Mouse (Mus musculus) kidney, embryonic 14.5 days (tissue): ENCODE data around the gene Slc37a3. TPM values are rescaled to one million over a fixed set of nuclear protein-coding genes. Genes with fewer than 3 reads are reported as not detected.
"Not testable (repeated sequence)": the region's sequence is repeated elsewhere in the genome, so short reads cannot be mapped to it uniquely, and the experiment has no call there.

Experiments used
- ATAC-seq: fragments of 200-750 bp; cut with Nextera tagmentation; 2 replicates; pipeline ENCODE4 v1.8.0; 2017; ENCODE audit warnings: moderate number of reproducible peaks, mild to moderate bottlenecking, moderate TSS enrichment, moderate library complexity; ENCODE audit not compliant: low FRiP score, low TSS enrichment
- H3K27ac ChIP-seq: fragments of 300-500 bp; sonication (generic); 2 replicates; pipeline ENCODE4 v1.5.1; 2014; ENCODE audit warnings: low read depth, mild to moderate bottlenecking, low read length, moderate library complexity, mixed read lengths
- H3K27me3 ChIP-seq: fragments of 300-500 bp; sonication (generic); 2 replicates; pipeline ENCODE4 v1.6.1; 2014; ENCODE audit warnings: mild to moderate bottlenecking, low read length; ENCODE audit not compliant: control insufficient read depth, insufficient read depth
- H3K36me3 ChIP-seq: fragments of 300-500 bp; sonication (generic); 2 replicates; pipeline ENCODE4 v1.6.1; 2014; ENCODE audit warnings: low read length, mixed read lengths; ENCODE audit not compliant: control insufficient read depth, insufficient read depth
- H3K4me1 ChIP-seq: fragments of 300-500 bp; sonication (generic); 2 replicates; pipeline ENCODE4 v1.6.1; 2014; ENCODE audit warnings: low read length, mixed read lengths; ENCODE audit not compliant: control insufficient read depth, insufficient read depth
- H3K4me2 ChIP-seq: fragments of 300-500 bp; sonication (generic); replicated peaks from 2 replicates; pipeline ENCODE4 v1.6.1; 2014; ENCODE audit warnings: low read depth, mild to moderate bottlenecking, low read length
- H3K4me3 ChIP-seq: fragments of 300-500 bp; sonication (generic); 2 replicates; pipeline ENCODE4 v1.5.1; 2014; ENCODE audit warnings: mild to moderate bottlenecking, low read length
- H3K9ac ChIP-seq: fragments of 300-500 bp; sonication (generic); 2 replicates; pipeline ENCODE4 v1.6.1; 2014; ENCODE audit warnings: low read depth, mild to moderate bottlenecking, low read length, moderate library complexity
- H3K9me3 ChIP-seq: fragments of 300-500 bp; sonication (generic); 2 replicates; pipeline ENCODE4 v1.6.1; 2016; ENCODE audit warnings: low read length; ENCODE audit not compliant: control insufficient read depth
- WGBS: fragments of 180-500 bp; shearing (Covaris S2); extraction: QIAGEN DNeasy Blood & Tissue Kit; methylation state at CpG from one replicate; pipeline ENCODE4 v1.1.7; 2014; 5-methylcytosine and 5-hydroxymethylcytosine counted together
- polyA plus RNA-seq: library from polyadenylated mRNA; unstranded; fragments of >200 nt; fragmentation: Nextera tagmentation; extraction: Ambion mirVana; gene quantifications from 2 replicates; pipeline ENCODE4 v1.2.1, GENCODE M21; 2014

Slc37a3 gene
- polyA plus RNA-seq, 1 experiment from 2014 or later = 52.7 TPM

DNA sequence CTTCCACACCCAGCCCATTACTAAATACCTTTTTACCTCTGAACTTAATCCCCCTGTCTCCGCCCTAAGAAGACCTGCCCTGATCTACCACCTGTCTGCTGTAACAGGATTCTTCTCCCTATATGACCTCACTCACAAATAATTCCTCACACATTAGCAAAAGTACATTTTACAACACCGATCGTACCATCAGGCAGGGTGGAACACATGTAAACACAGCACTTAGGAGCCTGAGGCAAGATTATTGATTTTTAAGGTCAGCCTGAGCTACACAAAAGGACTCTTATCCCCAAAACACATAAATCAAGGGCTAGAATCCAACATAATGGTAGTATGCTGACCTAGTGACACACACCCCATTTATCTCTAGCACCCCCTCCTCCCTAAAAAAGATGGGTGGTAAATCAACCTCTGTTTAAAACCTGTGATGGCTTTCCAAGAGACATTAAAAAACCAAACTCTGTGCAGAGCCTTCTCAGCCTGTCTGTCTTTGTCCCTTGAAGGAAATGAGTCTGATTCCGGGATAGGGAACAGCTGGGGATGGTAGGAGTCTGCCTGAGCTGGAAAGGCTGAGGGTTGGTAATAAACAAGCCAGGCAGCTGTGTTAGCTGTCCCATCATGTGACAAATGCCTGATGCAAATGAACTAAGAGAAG is 4.0 kb downstream of the Slc37a3 start:
- Histone ChIP-seq H3K27ac (no peak overlapping the region), H3K9ac (no peak overlapping the region), H3K9me3 (no peaks in the 10 kb centered on the region), H3K4me3 (no peak overlapping the region), H3K4me2 (0 out of 2 replicates have a peak overlapping the region, but pooled peaks have one; percentile 15), H3K36me3 (peaks cover 5% of the 10 kb centered on the region; the same call in 1 of the 2 replicates), H3K4me1 (peaks cover 25% of the 10 kb centered on the region), H3K27me3 (no peaks in the 10 kb centered on the region)
- peak; percentile 56 for ATAC-seq
- 25% methylated on average over 4 of the region's 4 CpGs for WGBS

DNA sequence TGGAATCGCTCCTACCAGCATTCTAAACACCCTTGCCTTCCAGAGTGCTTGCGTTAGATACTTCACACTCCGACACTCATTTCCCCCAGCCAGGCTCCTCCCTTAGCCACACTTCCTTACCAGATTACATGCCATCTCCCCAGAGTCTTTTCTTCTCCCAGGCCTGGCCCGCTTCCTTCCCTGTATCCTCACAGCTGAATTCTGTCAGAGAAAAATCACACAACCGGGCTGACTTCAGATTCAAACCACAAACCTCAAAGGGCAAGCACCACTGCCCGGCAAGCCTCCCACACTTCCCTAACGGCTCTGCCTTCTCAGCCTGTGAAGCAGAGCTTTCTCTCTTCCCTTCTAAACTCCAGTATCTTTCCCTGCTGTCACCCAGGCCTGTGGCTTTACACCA is 4.7 kb downstream of the Slc37a3 start:
- H3K27me3 ChIP-seq = no peaks in the 10 kb centered on the region
- peaks cover 5% of the 10 kb centered on the region; the same call in 1 of the 2 replicates for H3K36me3 ChIP-seq
- ATAC-seq = peak; percentile 41; the same call in 1 of the 2 replicates
- no peak overlapping the region for H3K9ac ChIP-seq
- H3K4me3 ChIP-seq = no peak overlapping the region
- peaks cover 25% of the 10 kb centered on the region for H3K4me1 ChIP-seq
- peak overlapping the region; percentile 15; the same call in 1 of the 2 replicates for H3K4me2 ChIP-seq
- 15% methylated on average over 7 of the region's 7 CpGs for WGBS
- H3K27ac ChIP-seq = peak overlapping the region; percentile 66
- H3K9me3 ChIP-seq = no peaks in the 10 kb centered on the region

DNA sequence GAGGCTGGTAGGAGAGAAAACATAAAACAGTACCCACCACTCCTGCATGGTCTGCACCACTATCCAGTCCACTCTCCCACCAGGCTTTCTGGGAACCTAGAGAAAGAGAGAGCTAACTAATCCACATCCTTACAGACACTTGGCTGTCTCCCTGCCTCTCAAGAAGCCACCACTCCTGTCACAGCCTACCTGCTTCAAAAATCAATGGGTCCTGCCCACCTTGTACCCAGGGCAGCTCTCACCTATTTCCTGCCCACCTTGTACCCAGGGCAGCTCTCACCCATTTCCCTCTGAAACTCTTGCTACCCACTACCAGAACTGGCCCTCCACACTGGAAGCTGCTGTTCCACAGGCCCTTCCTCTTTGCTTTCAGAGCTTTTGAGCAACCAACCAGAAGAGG is 5.4 kb downstream of the Slc37a3 start:
- H3K36me3 ChIP-seq = peaks cover 5% of the 10 kb centered on the region; the same call in 1 of the 2 replicates
- ATAC-seq = no peak
- no peak overlapping the region for H3K27ac ChIP-seq
- peaks cover 25% of the 10 kb centered on the region for H3K4me1 ChIP-seq
- H3K4me2 ChIP-seq = no peak overlapping the region
- H3K9me3 ChIP-seq = no peaks in the 10 kb centered on the region
- H3K4me3 ChIP-seq = no peak overlapping the region
- no peaks in the 10 kb centered on the region for H3K27me3 ChIP-seq
- H3K9ac ChIP-seq = no peak overlapping the region

DNA sequence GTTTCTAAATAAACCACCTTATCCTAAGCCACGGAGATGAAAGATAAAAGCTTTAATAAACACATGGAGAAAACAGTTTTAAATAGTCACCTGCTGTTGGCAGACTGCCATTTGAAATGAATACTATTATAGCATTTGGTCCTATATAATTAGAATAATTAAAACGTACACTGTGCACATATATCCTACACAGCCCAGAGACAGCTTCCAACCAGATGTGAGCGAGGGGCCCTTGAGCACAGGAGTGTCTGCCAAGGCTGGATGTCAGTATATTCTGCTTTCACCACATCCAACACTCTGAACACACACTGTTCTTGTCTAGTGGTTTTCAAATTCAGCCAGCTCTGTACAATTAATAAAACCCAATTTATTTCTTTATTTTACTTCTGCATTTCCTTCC is 7.8 kb downstream of the Slc37a3 start:
- H3K27ac ChIP-seq = no peak overlapping the region
- no peak for ATAC-seq
- no peak overlapping the region for H3K4me3 ChIP-seq
- peaks cover 16% of the 10 kb centered on the region for H3K36me3 ChIP-seq
- H3K27me3 ChIP-seq = no peaks in the 10 kb centered on the region
- 80% methylated on average over 3 of the region's 3 CpGs for WGBS
- H3K4me1 ChIP-seq = peaks cover 18% of the 10 kb centered on the region
- no peaks in the 10 kb centered on the region for H3K9me3 ChIP-seq
- H3K4me2 ChIP-seq = no peak overlapping the region
- no peak overlapping the region for H3K9ac ChIP-seq

DNA sequence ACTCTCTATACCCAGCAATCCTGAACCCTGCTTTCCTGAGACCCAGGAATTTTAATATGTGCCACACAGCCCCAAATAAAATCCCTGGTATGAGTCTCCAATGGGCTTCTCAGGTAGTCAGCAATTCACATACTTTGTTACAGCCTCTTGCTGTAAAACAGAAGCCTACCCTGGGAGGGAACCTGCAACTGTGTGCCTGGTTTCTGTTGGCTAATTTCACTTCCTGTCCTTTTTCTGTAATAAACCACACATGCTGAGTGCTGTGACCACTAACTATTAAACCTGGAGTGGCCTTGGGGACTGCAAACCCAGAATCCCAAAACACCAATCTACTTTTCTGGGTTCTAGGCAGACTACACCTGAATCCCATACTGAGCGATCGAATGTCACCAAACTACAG is 14.8 kb downstream of the Slc37a3 start:
- H3K27me3 ChIP-seq = no peaks in the 10 kb centered on the region
- H3K4me2 ChIP-seq = no peak overlapping the region
- no peak overlapping the region for H3K9ac ChIP-seq
- no peaks in the 10 kb centered on the region for H3K9me3 ChIP-seq
- WGBS = 94% methylated on average over 2 of the region's 2 CpGs
- H3K36me3 ChIP-seq = peaks cover 39% of the 10 kb centered on the region
- H3K4me1 ChIP-seq = no peaks in the 10 kb centered on the region
- H3K27ac ChIP-seq = no peak overlapping the region
- H3K4me3 ChIP-seq = no peak overlapping the region
- ATAC-seq = no peak

DNA sequence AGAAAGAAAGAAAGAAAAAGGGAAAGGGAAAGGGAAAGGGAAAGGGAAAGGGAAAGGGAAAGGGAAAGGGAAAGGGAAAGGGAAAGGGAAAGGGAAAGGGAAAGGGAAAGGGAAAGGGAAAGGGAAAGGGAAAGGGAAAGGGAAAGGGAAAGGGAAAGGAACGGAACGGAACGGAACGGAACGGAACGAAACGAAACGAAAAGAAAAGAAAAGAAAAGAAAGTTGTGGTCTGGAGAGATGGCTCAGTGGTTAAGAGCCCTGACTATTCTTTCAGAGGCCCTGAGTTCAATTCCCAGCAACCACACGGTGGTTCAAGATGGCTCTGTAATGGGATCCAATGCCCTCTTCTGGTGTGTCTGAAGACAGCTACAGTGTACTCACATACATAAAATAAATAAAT is 18.3 kb downstream of the Slc37a3 start:
- not testable (repeated sequence) for ATAC-seq, H3K9me3 ChIP-seq, H3K27me3 ChIP-seq, H3K4me3 ChIP-seq, H3K9ac ChIP-seq, H3K4me1 ChIP-seq, H3K27ac ChIP-seq, H3K4me2 ChIP-seq
- H3K36me3 ChIP-seq = peaks cover 48% of the 10 kb centered on the region
- WGBS = 96% methylated on average over 9 of the region's 9 CpGs

DNA sequence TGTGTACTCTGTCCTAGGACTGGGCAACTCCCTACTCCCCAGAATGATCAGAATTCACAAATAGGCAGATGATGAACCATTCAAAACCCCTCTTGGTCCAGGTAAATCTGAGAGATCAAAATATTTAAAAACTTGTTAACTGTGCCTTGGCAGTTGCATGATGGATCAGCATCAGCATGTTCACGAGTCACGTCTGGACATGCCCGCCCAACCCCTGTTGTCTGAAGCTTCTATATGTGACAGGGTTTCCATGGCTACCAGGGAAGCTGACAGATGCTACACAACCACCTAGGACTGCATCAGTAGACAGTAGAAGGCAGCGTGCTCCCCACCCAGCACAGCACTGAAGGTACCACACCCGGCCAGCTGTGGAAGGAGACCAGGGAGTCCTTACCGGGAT is 28.5 kb downstream of the Slc37a3 start:
- Histone ChIP-seq H3K9ac (no peak overlapping the region), H3K4me2 (no peak overlapping the region), H3K4me1 (no peaks in the 10 kb centered on the region), H3K27ac (no peak overlapping the region), H3K27me3 (no peaks in the 10 kb centered on the region), H3K36me3 (peaks cover 65% of the 10 kb centered on the region), H3K9me3 (no peaks in the 10 kb centered on the region), H3K4me3 (no peak overlapping the region)
- no peak for ATAC-seq
- 87% methylated on average over 6 of the region's 6 CpGs for WGBS

DNA sequence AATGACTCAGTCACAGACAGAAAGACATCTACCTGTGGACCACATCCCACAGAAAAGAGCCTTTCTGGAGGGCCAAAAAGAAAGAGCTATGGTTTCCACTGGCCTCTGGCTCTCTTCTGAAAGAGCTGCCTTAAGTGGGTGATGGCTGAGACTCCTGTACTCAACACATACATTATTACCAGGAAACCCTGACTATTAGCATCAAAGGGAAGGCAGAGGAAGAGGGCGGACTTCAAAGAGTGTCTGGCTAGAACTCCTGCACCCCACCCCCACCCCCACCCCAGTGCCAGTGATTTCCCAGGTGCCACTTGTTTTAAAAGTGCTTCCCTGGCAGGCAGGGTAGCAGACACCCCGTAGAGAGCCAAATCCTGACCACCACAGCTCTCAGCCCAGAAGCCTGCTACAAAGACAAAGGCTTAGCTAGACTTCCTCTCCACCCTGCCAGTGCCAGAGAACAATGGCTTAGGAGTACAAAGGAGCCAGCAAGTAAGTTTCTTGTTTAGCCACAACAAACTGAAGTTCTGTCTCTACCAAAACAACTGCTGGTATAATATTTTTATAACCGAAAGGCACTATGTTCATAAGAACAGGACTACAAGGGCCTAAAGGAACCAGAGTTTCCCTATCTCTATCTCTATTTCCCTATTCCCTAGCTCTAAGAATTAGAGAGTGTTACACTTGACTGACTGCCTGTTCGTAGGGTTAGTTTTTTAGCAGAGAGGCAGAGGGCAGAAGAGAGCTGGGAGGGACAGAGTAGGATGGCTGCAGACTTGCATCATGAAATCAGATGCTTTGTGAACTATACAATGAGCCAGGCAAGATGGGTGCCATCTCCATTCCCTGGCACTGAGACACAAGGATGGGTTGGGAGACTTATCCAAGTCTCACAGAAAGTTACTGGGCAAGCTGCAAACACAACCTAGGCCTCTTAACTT is 29.3 kb downstream of the Slc37a3 start:
- peak overlapping the region; percentile 30; the same call in 1 of the 2 replicates for H3K27ac ChIP-seq
- peaks cover 64% of the 10 kb centered on the region for H3K36me3 ChIP-seq
- no peak overlapping the region for H3K4me2 ChIP-seq
- no peaks in the 10 kb centered on the region for H3K27me3 ChIP-seq
- H3K4me1 ChIP-seq = no peaks in the 10 kb centered on the region
- 35% methylated on average over 4 of the region's 4 CpGs for WGBS
- no peak overlapping the region for H3K4me3 ChIP-seq
- no peaks in the 10 kb centered on the region for H3K9me3 ChIP-seq
- no peak for ATAC-seq
- no peak overlapping the region for H3K9ac ChIP-seq

DNA sequence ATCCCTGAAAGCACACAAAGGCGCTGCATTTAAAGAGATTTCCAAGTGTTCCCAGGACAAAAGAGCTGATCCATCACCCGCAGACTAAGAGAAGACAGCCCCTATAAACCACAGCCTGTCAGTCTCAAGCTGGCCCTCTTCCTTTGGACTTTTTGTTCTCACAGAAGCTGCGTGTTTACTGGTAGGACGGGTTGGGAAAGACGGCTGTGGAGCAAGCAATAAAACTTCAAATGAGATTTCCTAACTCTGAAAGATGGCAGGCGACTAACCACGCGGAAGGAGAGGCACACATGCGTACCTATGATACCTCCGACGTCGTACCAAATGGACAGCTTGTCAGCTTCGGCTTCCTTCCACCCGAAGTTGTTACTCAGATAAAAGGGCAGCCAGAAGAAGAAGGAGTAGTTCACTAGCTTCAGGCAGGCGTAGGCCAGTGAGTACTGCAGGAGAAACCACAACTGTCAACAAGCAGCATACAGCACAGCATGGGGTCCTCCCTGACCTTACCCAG is 30.4 kb downstream of the Slc37a3 start:
- Histone ChIP-seq H3K4me3 (no peak overlapping the region), H3K27me3 (no peaks in the 10 kb centered on the region), H3K4me2 (no peak overlapping the region), H3K4me1 (no peaks in the 10 kb centered on the region), H3K9me3 (no peaks in the 10 kb centered on the region), H3K27ac (no peak overlapping the region), H3K9ac (no peak overlapping the region), H3K36me3 (peaks cover 62% of the 10 kb centered on the region)
- 28% methylated on average over 15 of the region's 15 CpGs for WGBS
- ATAC-seq = no peak
